Mouse (Mus musculus): Measurements from ENCODE around the gene Chmp4b. TPM values are rescaled to one million over a fixed set of nuclear protein-coding genes. Genes with fewer than 3 reads are reported as not detected.

The Chmp4b gene
- polyA plus RNA-seq, 2 experiments: 8.1 to 84.2 TPM

GRCm38 (mm10) chr2:154657486-154658237, 6.2 kb downstream of the Chmp4b start:
- Histone ChIP-seq H3K9ac (replicated peaks) (peak overlapping the region; percentile 98), H3K4me2 (ENCODE audit: low read depth) (peak overlapping the region; percentile 77), H3K4me1 (replicated peaks; ENCODE audit: control insufficient read depth in 2 of 2, insufficient read depth in 2 of 2, low read length in 1 of 2) (peaks cover 23 to 29% of the 10 kb centered on the region in 2 experiments), H3K27me3 (ENCODE audit: control insufficient read depth, insufficient read depth, low read length) (no peaks in the 10 kb centered on the region), H3K9me3 (ENCODE audit: control insufficient read depth, low read length) (no peaks in the 10 kb centered on the region), H3K27ac (peak overlapping the region; percentile 91), H3K36me3 (replicated peaks; ENCODE audit: control insufficient read depth, insufficient read depth, low read depth) (peaks cover 4% of the 10 kb centered on the region; the same call in 1 of the 2 replicates), H3K4me3 (ENCODE audit: insufficient read depth in 1 of 2, low read depth in 2 of 2, low read length in 2 of 2) (peak overlapping the region; percentile 95 to 98)
- ATAC-seq (ENCODE audit: insufficient read depth): peak; percentile 3; the same call in 1 of the 2 replicates
- DNase-seq (ENCODE audit: low read depth in 3 of 3, low spot score in 3 of 3): peak; percentile 47 to 68 (median 55)
- no peak for TF ChIP-seq EP300 (IDR thresholded peaks at IDR 0.05; ENCODE audit: low read depth)
- TF ChIP-seq CTCF (IDR thresholded peaks at IDR 0.05; ENCODE audit: low read depth): no peak
- WGBS (ENCODE audit: insufficient replicate concordance): 0% methylated on average over 12 of the region's 12 CpGs

GRCm38 (mm10) chr2:154659070-154659469, 7.6 kb downstream of the Chmp4b start:
- peaks cover 23 to 29% of the 10 kb centered on the region in 2 experiments for H3K4me1 ChIP-seq (replicated peaks; ENCODE audit: control insufficient read depth in 2 of 2, insufficient read depth in 2 of 2, low read length in 1 of 2)
- peak overlapping the region; percentile 55 for H3K27ac ChIP-seq

DNA sequence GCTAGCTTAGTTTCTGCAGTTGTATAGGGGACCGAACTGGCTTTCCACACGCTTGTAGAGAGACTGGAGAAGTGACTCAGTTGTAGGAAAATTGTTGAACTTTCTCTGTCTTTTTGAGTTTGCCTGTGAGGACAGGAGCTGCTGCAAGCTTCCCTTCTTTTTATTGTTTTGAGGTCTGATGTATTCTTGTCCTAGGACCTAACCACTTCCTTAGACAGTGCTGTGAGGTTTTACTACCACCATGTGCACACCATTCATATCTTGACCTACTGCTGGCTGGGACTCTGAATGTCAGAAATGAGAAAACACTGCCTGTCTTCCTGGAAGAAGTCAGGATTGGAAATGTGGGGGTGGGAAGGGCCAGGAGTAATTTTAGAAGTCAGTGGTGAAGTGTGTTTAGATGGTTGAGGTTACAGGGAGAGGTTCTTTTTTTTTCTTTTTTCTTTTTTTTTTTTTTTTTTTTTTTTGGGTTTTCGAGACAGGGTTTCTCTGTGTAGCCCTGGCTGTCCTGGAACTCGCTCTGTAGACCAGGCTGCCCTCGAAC, 8.1 kb downstream of the Chmp4b start:
- Histone ChIP-seq H3K27me3 (ENCODE audit: control insufficient read depth, insufficient read depth, low read length) (no peaks in the 10 kb centered on the region), H3K9me3 (ENCODE audit: control insufficient read depth, low read length) (no peaks in the 10 kb centered on the region), H3K27ac (peak overlapping the region; percentile 55), H3K4me2 (ENCODE audit: low read depth) (peak overlapping the region; percentile 77), H3K9ac (replicated peaks) (peak overlapping the region; percentile 98), H3K36me3 (replicated peaks; ENCODE audit: control insufficient read depth, insufficient read depth, low read depth) (peaks cover 4% of the 10 kb centered on the region; the same call in 1 of the 2 replicates), H3K4me3 (ENCODE audit: insufficient read depth in 1 of 2, low read depth in 2 of 2, low read length in 2 of 2) (peak overlapping the region in 1 of 2 experiments; percentile 98; a peak in 1 of 4 replicates), H3K4me1 (replicated peaks; ENCODE audit: control insufficient read depth in 2 of 2, insufficient read depth in 2 of 2, low read length in 1 of 2) (peaks cover 23 to 26% of the 10 kb centered on the region in 2 experiments)
- no peak for TF ChIP-seq CTCF (IDR thresholded peaks at IDR 0.05; ENCODE audit: low read depth)
- no peak for TF ChIP-seq EP300 (IDR thresholded peaks at IDR 0.05; ENCODE audit: low read depth)
- WGBS (ENCODE audit: insufficient replicate concordance): 68% methylated on average over 4 of the region's 5 CpGs
- DNase-seq (ENCODE audit: low read depth in 3 of 3, low spot score in 3 of 3) (no peak), ATAC-seq (ENCODE audit: insufficient read depth) (no peak)

More at GRCm38 (mm10) chr2:154659070-154659469, 7.6 kb downstream of the Chmp4b start:
- no peaks in the 10 kb centered on the region for H3K9me3 ChIP-seq (ENCODE audit: control insufficient read depth, low read length)
- H3K36me3 ChIP-seq (replicated peaks; ENCODE audit: control insufficient read depth, insufficient read depth, low read depth): peaks cover 4% of the 10 kb centered on the region; the same call in 1 of the 2 replicates
- peak overlapping the region; percentile 77 for H3K4me2 ChIP-seq (ENCODE audit: low read depth)
- peak overlapping the region in 1 of 2 experiments; percentile 98; a peak in 1 of 4 replicates for H3K4me3 ChIP-seq (ENCODE audit: insufficient read depth in 1 of 2, low read depth in 2 of 2, low read length in 2 of 2)
- DNase-seq (ENCODE audit: low read depth in 3 of 3, low spot score in 3 of 3) (no peak), ATAC-seq (ENCODE audit: insufficient read depth) (no peak)
- no peaks in the 10 kb centered on the region for H3K27me3 ChIP-seq (ENCODE audit: control insufficient read depth, insufficient read depth, low read length)
- TF ChIP-seq EP300 (IDR thresholded peaks at IDR 0.05; ENCODE audit: low read depth): no peak
- no peak for TF ChIP-seq CTCF (IDR thresholded peaks at IDR 0.05; ENCODE audit: low read depth)
- H3K9ac ChIP-seq (replicated peaks): peak overlapping the region; percentile 98
- WGBS (ENCODE audit: insufficient replicate concordance): 64% methylated on average over 4 of the region's 4 CpGs

DNA sequence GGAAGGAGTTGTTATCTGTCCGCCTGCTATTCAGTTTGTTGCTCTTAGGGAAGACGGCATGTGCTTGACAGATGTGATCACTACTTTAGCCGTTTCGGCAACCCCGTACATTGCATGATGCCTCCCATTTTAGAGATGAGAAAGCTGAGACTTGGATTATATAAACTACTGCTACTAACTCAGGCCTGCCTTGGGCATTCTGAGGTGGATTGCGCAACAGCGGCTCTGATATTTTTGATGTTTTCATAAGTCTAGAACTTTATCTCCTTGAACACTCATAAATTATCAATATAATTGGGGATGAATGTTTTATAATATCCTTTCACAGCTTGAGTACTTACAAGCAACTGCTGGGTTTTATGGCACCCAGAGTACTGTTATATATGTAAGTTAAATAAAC, 17.2 kb downstream of the Chmp4b start:
- no peak for ATAC-seq (ENCODE audit: insufficient read depth)
- H3K9ac ChIP-seq (replicated peaks): no peak overlapping the region
- H3K36me3 ChIP-seq (replicated peaks; ENCODE audit: control insufficient read depth, insufficient read depth, low read depth): no peaks in the 10 kb centered on the region
- H3K4me1 ChIP-seq (replicated peaks; ENCODE audit: control insufficient read depth in 2 of 2, insufficient read depth in 2 of 2, low read length in 1 of 2): no peaks in the 10 kb centered on the region
- no peak overlapping the region for H3K4me3 ChIP-seq (ENCODE audit: insufficient read depth in 1 of 2, low read depth in 2 of 2, low read length in 2 of 2)
- no peaks in the 10 kb centered on the region for H3K9me3 ChIP-seq (ENCODE audit: control insufficient read depth, low read length)
- no peak for DNase-seq (ENCODE audit: low read depth in 3 of 3, low spot score in 3 of 3)
- H3K27me3 ChIP-seq (ENCODE audit: control insufficient read depth, insufficient read depth, low read length): no peaks in the 10 kb centered on the region
- WGBS (ENCODE audit: insufficient replicate concordance): 75% methylated on average over 7 of the region's 7 CpGs
- TF ChIP-seq EP300 (IDR thresholded peaks at IDR 0.05; ENCODE audit: low read depth) (no peak), CTCF (IDR thresholded peaks at IDR 0.05; ENCODE audit: low read depth) (no peak)
- H3K27ac ChIP-seq: no peak overlapping the region
- H3K4me2 ChIP-seq (ENCODE audit: low read depth): no peak overlapping the region

DNA sequence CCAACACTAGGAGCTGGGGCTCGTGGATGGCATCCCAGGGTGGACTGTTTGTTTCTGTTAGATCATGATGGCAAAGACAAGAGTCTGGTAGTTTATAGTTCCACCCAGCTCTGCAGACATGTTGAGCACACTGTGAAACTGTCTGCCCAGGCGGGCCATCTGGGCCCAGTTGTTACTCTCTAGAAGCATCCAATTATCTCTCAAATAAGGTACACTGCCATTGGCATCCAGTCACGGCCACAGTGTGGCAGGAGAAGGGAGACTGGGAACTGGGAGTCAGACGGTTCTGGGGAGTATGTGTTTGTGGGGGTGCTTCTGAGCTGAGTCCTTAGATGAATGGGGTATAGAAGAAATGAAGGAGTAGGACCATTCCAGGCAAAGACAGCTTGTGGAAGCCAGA, 18.6 kb downstream of the Chmp4b start:
- Histone ChIP-seq H3K36me3 (replicated peaks; ENCODE audit: control insufficient read depth, insufficient read depth, low read depth) (no peaks in the 10 kb centered on the region), H3K4me2 (ENCODE audit: low read depth) (no peak overlapping the region), H3K27me3 (ENCODE audit: control insufficient read depth, insufficient read depth, low read length) (no peaks in the 10 kb centered on the region), H3K4me1 (replicated peaks; ENCODE audit: control insufficient read depth in 2 of 2, insufficient read depth in 2 of 2, low read length in 1 of 2) (peaks cover 0 to under 1% of the 10 kb centered on the region in 2 experiments; a peak in 1 of 4 replicates), H3K4me3 (ENCODE audit: insufficient read depth in 1 of 2, low read depth in 2 of 2, low read length in 2 of 2) (no peak overlapping the region), H3K27ac (no peak overlapping the region), H3K9ac (replicated peaks) (no peak overlapping the region), H3K9me3 (ENCODE audit: control insufficient read depth, low read length) (no peaks in the 10 kb centered on the region)
- DNase-seq (ENCODE audit: low read depth in 3 of 3, low spot score in 3 of 3) (no peak), ATAC-seq (ENCODE audit: insufficient read depth) (no peak)
- TF ChIP-seq CTCF (IDR thresholded peaks at IDR 0.05; ENCODE audit: low read depth): no peak
- no peak for TF ChIP-seq EP300 (IDR thresholded peaks at IDR 0.05; ENCODE audit: low read depth)
- WGBS (ENCODE audit: insufficient replicate concordance): 69% methylated on average over 4 of the region's 4 CpGs
